Mouse (Mus musculus) lung, adult 10 weeks (tissue): ENCODE data around the gene Abcb7. TPM values are rescaled to one million over a fixed set of nuclear protein-coding genes. Genes with fewer than 3 reads are reported as not detected.

Source experiments
- polyA plus RNA-seq: library from polyadenylated mRNA; stranded (reverse); fragments of 350-450 nt; fragmentation: Illumina TruSeq; extraction: RNeasy Lipid Tissue Mini Kit (QIAGEN cat#74804); gene quantifications from one replicate; pipeline ENCODE4 v1.2.3, GENCODE M21; 2014; ENCODE audit warnings: low read depth, low replicate concordance; ENCODE audit not compliant: insufficient read depth

Abcb7 gene
- polyA plus RNA-seq: 5.3 TPM

DNA sequence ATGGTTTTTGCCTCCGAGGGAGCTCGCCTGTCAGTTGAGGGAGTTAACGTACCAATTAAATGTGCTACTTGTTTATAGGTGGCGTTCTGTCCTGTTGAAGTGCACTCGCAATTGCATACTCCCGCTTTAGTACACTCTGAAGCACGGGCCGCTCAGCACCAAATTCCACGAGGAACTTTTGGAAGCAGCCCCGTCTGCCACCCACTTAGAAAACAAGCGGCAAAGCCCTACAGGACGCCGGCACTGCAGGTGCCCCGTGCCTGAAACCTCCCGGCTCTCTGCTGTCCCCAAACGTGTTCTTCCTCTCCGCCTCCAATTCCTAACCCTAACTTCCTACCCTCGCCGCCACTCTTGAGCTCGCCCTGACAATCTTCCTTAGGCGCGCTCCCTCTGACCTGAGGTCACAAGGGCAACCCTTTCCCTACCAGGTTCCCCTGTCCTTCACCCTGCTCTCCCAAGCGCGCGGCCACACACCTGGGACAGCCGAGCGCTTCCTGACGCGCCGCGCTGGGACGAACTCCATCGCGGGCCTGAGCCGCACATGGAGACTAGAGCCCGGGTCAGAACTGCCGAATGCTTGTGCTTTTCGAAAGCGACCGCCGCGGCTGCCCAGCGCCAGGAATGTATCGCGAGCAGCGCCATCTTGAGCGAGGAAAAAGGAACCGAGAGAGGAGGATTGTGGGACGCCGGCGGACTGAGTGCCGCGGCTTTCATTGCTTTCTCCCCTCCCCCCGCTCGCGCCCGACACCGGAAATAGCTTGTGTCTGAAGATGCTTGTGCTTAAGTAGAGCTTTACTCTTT is at the start of gene Abcb7:
Abcb7 (minus strand) TSS at position 674 of the 801 bp plus-strand sequence.

Other genes with a start within 250 kb of the Abcb7 start
- gene Nexmif, start 212.7 kb downstream of the Abcb7 start, polyA plus RNA-seq: 0.50 TPM
- 1.4 TPM for gene Uprt, start 69.0 kb upstream of the Abcb7 start, polyA plus RNA-seq